Mouse (Mus musculus) kidney, postnatal 36 days (tissue): Measurements from ENCODE around the gene Cd93.

Experiments
- DNase-seq, 2 experiments: peaks; one replicate each; pipeline ENCODE4 v3.0.0; 2021 to 2022; ENCODE audit warnings: mixed read lengths in 2 of 2

Gene Cd93

DNA sequence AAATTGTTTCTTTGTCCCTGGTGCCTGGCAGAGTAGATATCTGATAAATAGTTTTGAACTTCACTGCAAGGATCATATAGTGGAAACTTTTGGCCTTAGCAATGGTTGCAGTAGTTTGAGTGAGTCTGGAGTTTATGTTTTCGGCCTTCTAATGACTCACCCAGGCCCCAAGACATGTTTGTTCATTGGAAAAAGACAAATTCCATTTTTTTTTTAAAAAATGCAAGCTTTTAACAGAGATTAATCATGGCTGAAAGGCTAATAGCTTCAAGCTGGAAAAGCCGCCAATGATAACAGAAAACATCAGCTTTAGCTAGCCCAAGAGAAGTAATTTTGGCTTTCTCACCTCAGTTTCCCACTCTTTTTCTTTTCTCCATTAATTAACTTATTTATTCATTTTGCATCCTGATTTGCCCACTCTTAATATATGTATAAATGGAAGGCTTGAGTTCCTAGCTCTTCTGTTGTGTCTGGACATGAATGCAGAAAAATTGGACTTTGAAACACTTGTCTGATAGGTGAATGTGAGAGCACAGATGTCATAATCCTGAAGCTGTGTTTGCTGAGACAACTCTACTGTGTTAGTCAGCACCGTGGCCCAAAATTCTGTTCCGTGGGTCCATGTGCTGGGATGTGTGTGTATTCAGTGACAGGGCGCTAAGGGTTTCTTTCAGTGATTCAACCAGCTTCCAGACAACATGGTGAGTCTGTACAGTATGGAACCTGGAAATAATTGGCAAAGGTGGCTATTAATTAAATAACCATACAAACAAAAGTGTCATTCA is 44.3 kb downstream of the Cd93 start:
- no peak for DNase-seq

- peak; percentile 66 to 69 for DNase-seq
These were observed 45.6 kb downstream of the Cd93 start for GRCm38 (mm10) chr2:148397784-148398100.

GRCm38 (mm10) chr2:148397015-148397783 is 46.2 kb downstream of the Cd93 start:
- no peak for DNase-seq

- no peak for DNase-seq
These were observed 47.2 kb downstream of the Cd93 start for GRCm38 (mm10) chr2:148396209-148396608.

GRCm38 (mm10) chr2:148395131-148396051 is 48.0 kb downstream of the Cd93 start, which contains the start of gene Sstr4:
TSS of gene Sstr4 (plus strand) at chr2:148395344.
- DNase-seq: peak in 1 of 2 experiments; percentile 73

DNA sequence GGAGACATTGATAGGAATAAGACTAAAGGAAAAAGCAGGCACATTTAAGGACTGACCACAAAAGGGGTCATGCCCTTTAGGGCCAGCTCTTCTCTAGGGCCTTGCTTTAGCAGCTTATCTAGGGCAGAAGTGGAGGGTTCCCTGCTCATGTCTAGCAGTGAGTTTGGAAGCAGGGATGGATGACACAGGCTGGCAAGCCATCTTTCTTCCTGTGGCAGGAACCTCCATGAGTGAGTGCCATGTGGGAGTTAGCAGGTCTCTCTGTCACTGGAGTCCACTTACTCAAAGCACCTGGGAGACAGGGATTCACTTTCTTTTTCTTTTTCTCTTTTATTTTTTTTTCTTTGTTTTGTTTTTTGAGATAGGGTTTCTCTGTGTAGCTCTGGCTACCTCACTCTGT is 49.5 kb downstream of the Cd93 start:
- no peak for DNase-seq

- DNase-seq: no peak
These were observed 50.2 kb downstream of the Cd93 start for GRCm38 (mm10) chr2:148393149-148393548.

- DNase-seq: no peak
These were observed 55.4 kb downstream of the Cd93 start for GRCm38 (mm10) chr2:148387652-148388581.

- no peak for DNase-seq
These were observed 56.4 kb downstream of the Cd93 start for GRCm38 (mm10) chr2:148386927-148387326.
